Mouse (Mus musculus) limb, embryonic 11.5 days (tissue): ENCODE results near the gene Uvrag. TPM values are rescaled to one million over a fixed set of nuclear protein-coding genes. Genes with fewer than 3 reads are reported as not detected.

Experiments
- polyA plus RNA-seq: library from polyadenylated mRNA; unstranded; fragments of >200 nt; fragmentation: Nextera tagmentation; extraction: Ambion mirVana; gene quantifications from 2 replicates; pipeline ENCODE4 v1.2.1, GENCODE M21; 2014

The Uvrag gene
- polyA plus RNA-seq, 1 experiment from 2014 or later, result 11.8 TPM

Other genes starting within 250 kb of the Uvrag start
- gene Dgat2, start 41.6 kb upstream of the Uvrag start, polyA plus RNA-seq, result 10.6 and 12.3 TPM in 2 replicates
- gene Mogat2, start 97.5 kb upstream of the Uvrag start, polyA plus RNA-seq, result 37.0 and 41.3 TPM in 2 replicates
- 4.1 and 4.7 TPM in 2 replicates for gene Map6, start 126.3 kb upstream of the Uvrag start, polyA plus RNA-seq
- gene Serpinh1, start 212.1 kb upstream of the Uvrag start, polyA plus RNA-seq, result 413 and 429 TPM in 2 replicates
- gene Gdpd5, start 240.3 kb upstream of the Uvrag start, polyA plus RNA-seq, result 7.9 and 8.5 TPM in 2 replicates